Mouse (Mus musculus) c-Kit-positive CD71-negative TER-119-negative erythroid progenitor cells, embryonic 14.5 days (primary cell): Measurements from ENCODE around the gene Tcf12.

ENCODE experiments used
- DNase-seq: peaks from one replicate; pipeline ENCODE4 v3.0.0-alpha.2; 2013; ENCODE audit warnings: low read depth

Tcf12 gene

DNA sequence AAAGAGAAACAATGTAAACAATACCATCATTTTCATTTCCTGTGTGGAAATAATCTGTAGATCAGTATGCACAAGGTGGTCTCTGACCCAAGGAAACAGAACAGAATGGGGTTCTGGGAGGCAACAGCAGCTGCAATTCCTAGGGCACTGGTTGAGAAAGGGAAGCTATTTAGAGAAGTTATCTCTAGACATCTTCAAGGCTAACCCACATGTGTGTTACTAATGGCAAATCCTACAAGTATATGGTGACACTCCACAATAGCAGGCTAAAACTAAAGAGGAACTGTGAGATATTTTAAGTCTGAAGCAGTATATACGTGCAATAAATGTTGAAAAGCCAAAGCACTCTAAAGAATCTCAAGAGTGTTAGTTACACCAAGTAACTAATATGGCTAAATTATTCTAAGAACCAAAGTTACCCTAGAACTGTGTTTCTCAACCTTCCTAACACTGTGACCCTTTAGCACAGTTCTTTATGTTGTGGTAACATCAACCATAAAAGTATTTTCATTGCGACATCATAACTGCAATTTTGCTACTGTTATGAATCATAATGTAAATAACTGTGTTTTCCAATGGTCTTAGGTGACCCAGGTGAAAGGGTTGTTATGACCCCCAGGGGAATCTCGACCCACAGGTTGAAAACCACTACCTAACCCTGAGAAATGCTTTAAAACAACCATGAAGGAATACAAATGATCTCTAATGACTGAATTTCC lies 22.6 kb downstream of the Tcf12 start:
- DNase-seq, result no peak

DNA sequence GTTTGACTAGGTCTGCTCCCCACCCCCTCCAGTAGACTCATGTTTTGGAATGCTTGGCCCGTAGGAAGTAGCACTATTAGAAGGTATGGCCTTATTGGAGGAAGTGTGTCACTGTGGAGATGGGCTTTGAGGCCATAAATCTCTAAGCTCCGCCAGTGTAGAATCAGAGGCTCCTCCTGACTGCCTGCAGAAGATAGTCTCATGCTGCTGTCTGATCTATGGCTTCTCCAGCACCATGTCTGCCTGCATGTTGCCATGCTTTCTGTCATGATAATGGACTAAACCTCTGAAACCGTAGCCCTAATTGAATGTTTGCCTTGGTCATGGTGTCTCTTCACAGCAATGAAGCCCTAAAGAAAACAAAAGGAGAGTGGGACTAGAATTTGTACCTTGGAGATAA lies 26.7 kb downstream of the Tcf12 start:
- no peak for DNase-seq

DNA sequence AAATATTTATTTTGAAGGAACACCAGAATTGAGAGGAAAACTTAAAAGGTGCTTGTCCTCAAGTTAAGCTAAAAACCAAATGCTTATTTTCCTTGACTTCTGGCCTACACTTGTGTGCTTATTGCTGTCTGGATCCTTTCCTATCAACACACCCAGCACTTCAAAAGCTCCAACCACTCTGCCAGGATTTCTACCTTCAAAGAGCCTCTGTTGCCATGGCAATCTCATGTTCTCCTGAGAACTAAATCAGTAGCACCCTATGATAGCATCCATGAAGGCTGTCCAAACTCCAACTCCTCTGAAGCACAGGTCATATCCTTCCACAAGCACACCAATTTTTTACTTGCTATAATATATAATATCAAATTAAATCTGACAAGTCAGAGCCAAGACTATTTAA lies 27.5 kb downstream of the Tcf12 start:
- DNase-seq, result no peak

GRCm38 (mm10) chr9:72076158-72076557 lies 35.5 kb downstream of the Tcf12 start:
- no peak for DNase-seq

- DNase-seq, result no peak
These were observed 45.5 kb downstream of the Tcf12 start for GRCm38 (mm10) chr9:72066151-72066550.

- DNase-seq, result no peak
These were observed 58.5 kb downstream of the Tcf12 start for GRCm38 (mm10) chr9:72053144-72053543.

DNA sequence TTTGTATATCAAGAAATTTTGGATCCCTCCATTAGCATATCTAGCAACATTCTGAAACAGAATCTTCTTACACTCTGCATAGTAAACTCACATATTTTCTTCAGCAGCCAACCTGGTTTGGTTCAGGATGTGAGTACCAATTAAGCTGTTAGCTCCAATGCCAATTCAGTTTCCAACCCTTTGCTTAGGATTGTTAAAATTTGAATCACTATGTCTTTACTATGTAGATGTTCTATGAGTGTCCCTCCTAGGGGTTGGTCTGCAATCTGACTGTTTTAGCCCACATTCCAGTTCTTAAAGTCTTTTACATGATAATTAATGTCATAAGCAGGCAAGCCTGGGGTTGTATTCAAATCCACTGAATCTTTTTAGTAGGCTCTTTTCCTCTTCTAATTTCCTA lies 71.5 kb downstream of the Tcf12 start:
- no peak for DNase-seq

GRCm38 (mm10) chr9:72039369-72039768 lies 72.3 kb downstream of the Tcf12 start:
- no peak for DNase-seq

DNA sequence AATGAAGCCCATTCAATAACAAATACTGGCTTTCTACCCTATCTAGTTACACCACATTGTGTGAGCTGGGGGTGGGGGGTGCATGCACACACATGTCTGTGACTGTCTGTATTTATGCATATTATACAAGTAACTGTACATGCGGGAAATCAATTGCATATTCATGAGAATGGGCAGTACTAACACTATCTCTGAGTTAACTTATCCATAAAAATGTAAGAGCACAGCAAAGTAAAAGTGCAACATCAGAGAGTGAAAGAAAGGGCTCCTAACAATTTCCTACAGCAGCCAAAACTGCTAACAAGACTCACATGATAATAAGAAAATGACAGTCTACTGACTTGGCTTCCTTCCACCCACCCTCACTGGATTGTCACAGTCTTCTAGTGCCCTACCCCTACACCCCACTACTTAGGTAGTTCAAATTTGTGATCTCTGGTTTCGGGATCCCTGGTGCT lies 74.6 kb downstream of the Tcf12 start:
- no peak for DNase-seq

DNA sequence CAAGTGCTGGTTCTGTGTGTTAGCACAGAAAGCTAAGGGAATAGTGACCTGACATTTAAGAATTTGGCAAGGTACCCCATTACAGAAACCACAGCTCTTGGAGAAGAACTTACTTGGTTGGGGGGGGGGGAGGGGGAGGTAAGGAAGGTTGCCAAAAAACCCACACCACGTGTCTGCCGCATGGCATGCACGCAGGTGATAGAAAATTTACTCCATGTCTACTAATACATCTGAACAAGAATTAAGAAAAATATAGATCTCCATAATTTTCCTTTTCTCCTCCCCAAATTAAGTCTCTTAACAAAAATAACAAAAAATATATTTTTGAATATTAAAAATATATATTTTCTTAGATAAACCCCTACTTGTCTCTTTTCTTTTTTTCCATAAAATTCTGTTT lies 75.4 kb downstream of the Tcf12 start:
- no peak for DNase-seq

DNA sequence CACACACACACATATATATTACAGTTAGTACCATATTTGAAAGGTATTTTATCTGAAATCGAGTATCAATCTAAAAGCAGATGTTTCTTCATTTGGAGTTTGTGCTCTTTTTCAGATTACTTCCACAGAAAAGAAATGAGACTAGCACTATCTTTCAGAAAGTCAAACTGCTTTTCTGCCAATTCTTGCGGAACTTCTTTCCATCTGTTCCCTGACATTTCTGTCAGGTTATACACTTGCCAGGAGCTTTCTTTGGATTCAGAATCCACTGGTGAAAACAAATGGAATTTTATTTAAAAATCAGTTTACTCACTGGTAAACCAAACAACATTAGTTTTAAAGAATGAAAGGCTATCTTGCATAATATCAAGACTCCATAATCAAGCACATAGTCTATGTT lies 78.4 kb downstream of the Tcf12 start:
- no peak for DNase-seq

DNA sequence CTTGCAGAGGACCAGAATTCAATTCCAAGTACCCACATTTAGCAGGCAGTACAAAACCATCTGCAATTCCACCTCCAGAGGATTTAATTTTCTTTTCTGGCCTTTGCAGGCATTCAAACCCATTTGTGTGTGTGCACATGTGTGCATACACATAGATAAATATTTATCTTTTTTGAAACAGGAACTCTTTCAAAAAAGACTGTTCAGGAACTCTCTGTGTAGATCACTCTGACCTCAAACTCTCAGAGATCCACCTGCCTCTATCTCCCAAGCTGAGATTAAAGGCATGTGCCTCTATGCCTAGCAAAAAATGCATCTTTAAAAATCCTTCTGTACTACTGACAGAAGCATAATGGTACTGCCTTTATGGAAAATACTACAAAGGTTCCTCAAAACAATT lies 81.4 kb downstream of the Tcf12 start:
- no peak for DNase-seq

GRCm38 (mm10) chr9:72029601-72030000 lies 82.1 kb downstream of the Tcf12 start:
- no peak for DNase-seq

DNA sequence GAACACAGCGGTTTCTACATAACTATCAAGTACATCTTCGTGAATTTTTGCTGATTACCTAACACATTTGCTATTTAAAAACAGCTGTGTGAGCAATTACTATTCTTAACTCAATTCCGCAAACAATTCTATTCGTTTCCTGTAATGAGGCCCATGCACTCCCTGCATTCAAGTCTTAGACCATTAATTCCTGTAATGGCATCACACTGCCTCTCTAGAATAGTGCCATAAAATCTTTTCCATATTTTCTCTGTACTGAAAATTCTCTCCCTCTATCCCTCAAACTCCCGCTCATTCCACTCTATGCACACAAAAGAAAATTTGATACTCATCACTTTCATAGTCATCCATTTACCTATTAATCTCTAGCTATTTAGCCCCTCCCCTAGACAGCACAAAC lies 88.4 kb downstream of the Tcf12 start:
- no peak for DNase-seq

- no peak for DNase-seq
These were observed 90.2 kb downstream of the Tcf12 start for GRCm38 (mm10) chr9:72021512-72021911.

GRCm38 (mm10) chr9:72016021-72016420 lies 95.7 kb downstream of the Tcf12 start:
- DNase-seq, result no peak

DNA sequence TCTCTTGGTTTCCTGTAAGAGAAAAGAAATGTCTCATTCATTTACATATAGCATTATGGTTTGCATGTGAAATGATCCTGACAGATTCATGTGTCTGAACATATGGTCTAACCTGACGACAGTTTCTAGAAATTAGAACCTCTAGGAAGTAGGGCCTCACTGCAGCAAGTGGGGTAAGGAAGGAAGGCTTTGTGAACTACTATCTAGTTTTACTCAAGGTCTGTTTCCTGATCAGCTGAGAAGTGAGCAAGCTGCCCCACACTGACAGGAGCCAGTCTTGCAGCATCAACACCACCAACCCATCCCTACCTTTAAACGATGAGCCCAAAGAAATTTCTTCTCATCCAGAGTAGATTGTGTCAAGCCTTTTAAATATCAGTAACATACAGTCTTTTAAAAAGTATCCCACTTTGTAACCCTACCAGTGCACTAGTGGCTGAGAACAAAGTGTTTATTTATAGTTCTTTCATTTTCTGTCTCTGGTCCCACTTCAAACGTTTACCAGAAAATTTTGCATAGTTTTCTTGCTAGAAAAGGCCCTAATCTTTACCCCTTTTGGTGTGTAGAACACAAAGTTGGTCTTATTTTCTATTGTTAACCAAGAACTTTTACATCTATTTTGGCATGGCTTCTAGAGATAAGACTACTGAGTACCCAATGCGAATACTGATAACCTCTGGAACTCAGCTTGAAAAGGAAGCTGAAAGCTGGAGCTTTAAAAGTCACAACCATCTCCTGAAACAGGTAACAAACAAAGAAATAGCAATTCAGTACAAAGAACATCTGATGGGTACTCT lies 96.9 kb downstream of the Tcf12 start:
- DNase-seq, result no peak

GRCm38 (mm10) chr9:72013541-72013940 lies 98.1 kb downstream of the Tcf12 start:
- DNase-seq, result no peak

DNA sequence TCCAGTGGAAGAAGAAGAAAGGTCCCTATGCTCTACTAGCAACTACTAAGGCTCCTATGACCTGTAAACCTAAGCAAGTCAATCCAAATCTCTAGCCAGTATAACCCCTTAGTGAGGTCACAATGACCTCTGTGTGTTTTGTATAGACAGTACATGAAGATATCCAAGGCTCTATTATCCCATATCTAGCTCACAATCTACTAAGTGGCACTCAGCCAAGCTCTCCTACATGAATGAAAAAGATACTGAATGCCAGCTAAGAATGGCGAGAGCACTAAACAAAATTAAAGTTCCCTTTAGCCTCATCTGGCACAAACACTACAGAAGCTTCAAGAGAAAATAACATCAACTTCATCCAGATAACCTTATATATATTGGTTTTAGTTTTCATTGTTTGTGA lies 103.0 kb downstream of the Tcf12 start:
- DNase-seq, result no peak

DNA sequence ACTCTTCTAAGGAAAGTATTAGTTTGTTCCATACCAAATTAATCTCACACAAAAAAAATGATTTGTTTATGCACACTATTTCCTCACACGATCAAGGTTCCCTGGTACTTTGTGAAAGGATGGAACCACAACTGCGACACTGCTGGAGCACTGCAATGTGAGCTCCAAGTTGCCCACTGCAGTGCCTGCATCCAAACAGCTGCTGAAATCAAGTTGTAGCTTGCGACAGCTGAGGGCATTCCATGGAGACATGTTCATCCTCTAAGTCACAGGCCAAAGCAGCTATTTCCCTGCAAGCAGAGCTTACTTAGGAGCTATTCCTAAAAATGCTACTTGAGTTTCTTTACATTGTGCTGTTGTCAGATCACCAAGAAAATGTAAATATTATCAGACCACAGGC lies 120.5 kb downstream of the Tcf12 start:
- DNase-seq, result no peak

GRCm38 (mm10) chr9:71990376-71990775 lies 121.3 kb downstream of the Tcf12 start:
- no peak for DNase-seq

- no peak for DNase-seq
These were observed 122.0 kb downstream of the Tcf12 start for GRCm38 (mm10) chr9:71989663-71990062.

DNA sequence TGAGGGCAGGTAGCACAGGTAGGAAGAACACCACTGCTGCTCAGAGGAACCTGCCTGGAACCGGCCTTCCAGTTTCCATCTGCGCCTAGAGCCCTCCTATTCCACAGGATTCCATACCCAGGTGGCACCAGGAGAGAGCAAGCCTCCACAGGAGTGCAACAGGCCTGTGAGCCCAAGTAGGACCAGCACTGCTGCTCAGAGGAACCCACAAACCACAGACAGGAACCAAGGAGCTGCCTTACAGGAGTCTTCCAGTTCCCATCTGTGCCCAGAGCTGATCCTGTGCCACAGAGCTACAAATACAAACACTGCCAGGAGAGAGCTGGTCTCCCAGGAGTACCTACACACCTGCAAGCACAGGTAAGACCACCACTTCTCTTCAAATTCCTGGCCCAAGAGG lies 125.0 kb downstream of the Tcf12 start:
- DNase-seq, result no peak

- no peak for DNase-seq
These were observed 128.8 kb downstream of the Tcf12 start for GRCm38 (mm10) chr9:71982826-71983225.
